Mouse (Mus musculus) hindbrain, embryonic 12.5 days (tissue): Measurements from ENCODE around the gene Mki67. TPM values are rescaled to one million over a fixed set of nuclear protein-coding genes. Genes with fewer than 3 reads are reported as not detected.

Experiments
- polyA plus RNA-seq: library from polyadenylated mRNA; unstranded; fragments of >200 nt; fragmentation: Nextera tagmentation; extraction: Ambion mirVana; gene quantifications from 2 replicates; pipeline ENCODE4 v1.2.1, GENCODE M21; 2016

Mki67 gene
- polyA plus RNA-seq, 1 experiment from 2014 or later = 37.0 TPM

Other genes with a start within 250 kb of the Mki67 start
- not detected in 2 replicates for gene Clrn3, start 187.7 kb downstream of the Mki67 start, polyA plus RNA-seq
- 2.3 and 2.5 TPM in 2 replicates for gene Ptpre, start 178.9 kb downstream of the Mki67 start, polyA plus RNA-seq